Mouse (Mus musculus) CH12.LX (cell line): ENCODE measurements around the gene Psg21. TPM values are rescaled to one million over a fixed set of nuclear protein-coding genes. Genes with fewer than 3 reads are reported as not detected.
"Not testable (repeated sequence)": the region's sequence is repeated elsewhere in the genome, so short reads cannot be mapped to it uniquely, and the experiment has no call there.

Experiments
- DNase-seq: peaks from one replicate; pipeline ENCODE4 v3.0.0-alpha.2; 2013; ENCODE audit errors: extremely low read depth
- H3K27ac ChIP-seq: 2 replicates; pipeline ENCODE4 v1.5.1; 2012; ENCODE audit warnings: low read depth, mild to moderate bottlenecking, control low read depth, moderate library complexity; ENCODE audit not compliant: insufficient read depth
- H3K27me3 ChIP-seq: replicated peaks from 2 replicates; pipeline ENCODE3; 2012; ENCODE audit warnings: inconsistent platforms
- H3K36me3 ChIP-seq, 2 experiments: replicated peaks in 1 of 2; 2 replicates each; pipeline versions ENCODE3 to v1.6.1; 2012; ENCODE audit warnings: inconsistent platforms in 1 of 2, low read length in 1 of 2, mild to moderate bottlenecking in 1 of 2, mixed read lengths in 1 of 2, moderate library complexity in 1 of 2; ENCODE audit not compliant: control insufficient read depth in 1 of 2, insufficient read depth in 1 of 2
- H3K4me1 ChIP-seq, 2 experiments: 2 replicates each; pipeline ENCODE4 v1.6.1; 2012; ENCODE audit warnings: inconsistent platforms in 1 of 2, moderate library complexity in 1 of 2; ENCODE audit not compliant: insufficient read depth in 2 of 2, control insufficient read depth in 1 of 2
- H3K4me2 ChIP-seq: 2 replicates; pipeline ENCODE4 v1.6.1; 2012; ENCODE audit warnings: low read depth, mild to moderate bottlenecking, control low read depth; ENCODE audit not compliant: poor library complexity, insufficient read depth, severe bottlenecking
- H3K4me3 ChIP-seq, 3 experiments: fragments of 150-350 bp in 1 of 3; sonication (generic) in 1 of 3; replicated peaks in 1 of 3; 2 replicates each; pipeline versions ENCODE3 to v1.5.1; 2011 to 2012; ENCODE audit warnings: low read depth in 2 of 3, low read length in 2 of 3, mild to moderate bottlenecking in 2 of 3, moderate library complexity in 2 of 3, control low read depth in 1 of 3, improper control_type of control experiment in 1 of 3, inconsistent platforms in 1 of 3, mixed read lengths in 1 of 3; ENCODE audit not compliant: poor library complexity in 1 of 3
- H3K79me2 ChIP-seq: replicated peaks from 2 replicates; pipeline ENCODE4 v1.6.1; 2012; ENCODE audit warnings: mild to moderate bottlenecking, moderate library complexity; ENCODE audit not compliant: control insufficient read depth, poor library complexity, insufficient read depth, severe bottlenecking; ENCODE audit errors: extremely low read depth
- H3K9ac ChIP-seq: 2 replicates; pipeline ENCODE4 v1.6.1; 2012; ENCODE audit warnings: low read depth, mild to moderate bottlenecking, control low read depth, moderate library complexity; ENCODE audit not compliant: insufficient read depth
- H3K9me3 ChIP-seq: replicated peaks from 2 replicates; pipeline ENCODE3; 2012; ENCODE audit warnings: low read length, inconsistent platforms, mixed read lengths
- CTCF ChIP-seq, 2 experiments: IDR thresholded peaks in 1 of 2; conservative IDR thresholded peaks in 1 of 2; 2 replicates each; pipeline ENCODE4 v1.5.1; 2011 to 2012; ENCODE audit warnings: low read depth in 2 of 2, low read length in 2 of 2, improper control_type of control experiment in 1 of 2, inconsistent platforms in 1 of 2, mild to moderate bottlenecking in 1 of 2, moderate library complexity in 1 of 2
- ELF1 ChIP-seq: IDR thresholded peaks from 2 replicates; pipeline ENCODE4 v1.6.1; 2014; ENCODE audit warnings: low read depth, mild to moderate bottlenecking, inconsistent platforms, low read length, improper control_type of control experiment
- HCFC1 ChIP-seq: IDR thresholded peaks from 2 replicates; pipeline ENCODE4 v1.6.1; 2012; ENCODE audit warnings: low read depth, mild to moderate bottlenecking, inconsistent platforms, low read length, improper control_type of control experiment
- KAT2A ChIP-seq: IDR thresholded peaks from 2 replicates; pipeline ENCODE4 v1.6.1; 2012; ENCODE audit warnings: low read length, improper control_type of control experiment, inconsistent platforms; ENCODE audit not compliant: insufficient replicate concordance
- MAX ChIP-seq: IDR thresholded peaks from 2 replicates; pipeline ENCODE4 v1.6.1; 2011; ENCODE audit warnings: low read length, improper control_type of control experiment
- MXI1 ChIP-seq: IDR thresholded peaks from 2 replicates; pipeline ENCODE4 v1.6.1; 2011; ENCODE audit warnings: mild to moderate bottlenecking, low read depth, low read length, improper control_type of control experiment
- MYC ChIP-seq: IDR thresholded peaks from 2 replicates; pipeline ENCODE4 v1.6.1; 2011; ENCODE audit warnings: low read depth, mild to moderate bottlenecking, improper control_type of control experiment, low read length
- NELFE ChIP-seq: IDR thresholded peaks from 2 replicates; pipeline ENCODE4 v1.6.1; 2011; ENCODE audit warnings: low read depth, low read length, improper control_type of control experiment
- NRF1 ChIP-seq: IDR thresholded peaks from 2 replicates; pipeline ENCODE4 v1.6.1; 2014; ENCODE audit warnings: low read depth, mild to moderate bottlenecking, inconsistent platforms, low read length, improper control_type of control experiment, moderate library complexity
- UBTF ChIP-seq: IDR thresholded peaks from 2 replicates; pipeline ENCODE4 v1.6.1; 2012; ENCODE audit warnings: low read depth, mild to moderate bottlenecking, inconsistent platforms, low read length, improper control_type of control experiment, moderate library complexity
- ZNF384 ChIP-seq: IDR thresholded peaks from 2 replicates; pipeline ENCODE4 v1.6.1; 2012; ENCODE audit warnings: low read depth, low read length, improper control_type of control experiment, inconsistent platforms
- dilution Hi-C: fragments of 300-500 bp; cut with MboI; formaldehyde crosslinking; loops from 2 replicates; pipeline ENCODE4 v1.14.3; 2020; ENCODE audit warnings: low sequenced_read_pairs; ENCODE audit not compliant: extremely low pct_unique_long_range_greater_than_20kb, extremely low pct_ligation_motif_present
- in situ Hi-C: fragments of 300-500 bp; cut with MboI; formaldehyde crosslinking; loops from 3 replicates; pipeline ENCODE4 v1.14.3; 2019; ENCODE audit warnings: low sequenced_read_pairs, low pct_ligation_motif_present, low pct_unique_long_range_greater_than_20kb, mixed read lengths
- polyA plus RNA-seq: library from polyadenylated mRNA; unstranded; fragments of >175 nt; gene quantifications from 2 replicates; pipeline ENCODE4 v1.2.1, GENCODE M21; 2012; ENCODE audit warnings: low read depth; ENCODE audit not compliant: insufficient read length
- total RNA-seq, 2 experiments: library from RNA; depleted of rRNA; stranded (reverse); fragments of 300-350 nt in 1 of 2; fragments of >200 nt in 1 of 2; gene quantifications; 2 replicates each; pipeline ENCODE4 v1.2.3; 2012 to 2014

Gene Psg21
- total RNA-seq (2012; rRNA removed) (not detected in 2 replicates), total RNA-seq (2014; rRNA removed) (not detected in 2 replicates), polyA plus RNA-seq (not detected in 2 replicates)

DNA sequence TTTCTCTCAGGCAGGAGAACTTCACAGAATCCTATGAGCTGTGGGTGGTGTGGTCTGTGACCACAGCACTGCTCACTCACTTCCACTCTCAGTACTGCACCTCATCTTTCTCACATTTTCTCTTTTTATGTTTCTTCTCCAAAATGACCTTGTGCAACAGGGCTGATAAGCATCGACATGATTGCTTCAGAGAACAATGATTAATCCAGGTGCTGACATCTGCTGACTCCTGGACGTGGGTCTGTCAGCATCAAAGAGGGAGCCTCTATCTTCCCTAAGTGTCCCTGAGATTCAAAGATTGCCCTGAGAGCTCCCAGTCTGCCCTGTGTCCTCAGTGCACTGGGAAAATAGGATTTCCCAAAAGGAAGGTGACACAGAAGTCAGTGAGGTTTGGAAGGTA, at the start of gene Psg21:
Psg21 (minus strand) TSS at position 101 of the 400 bp plus-strand sequence.
- DNase-seq, H3K9me3 ChIP-seq, in situ Hi-C loops, H3K4me2 ChIP-seq, H3K36me3 ChIP-seq, dilution Hi-C loops, H3K4me3 ChIP-seq, H3K9ac ChIP-seq, H3K4me1 ChIP-seq, H3K27ac ChIP-seq, H3K79me2 ChIP-seq: not testable (repeated sequence)
- H3K27me3 ChIP-seq = peaks cover 10% of the 10 kb centered on the region

DNA sequence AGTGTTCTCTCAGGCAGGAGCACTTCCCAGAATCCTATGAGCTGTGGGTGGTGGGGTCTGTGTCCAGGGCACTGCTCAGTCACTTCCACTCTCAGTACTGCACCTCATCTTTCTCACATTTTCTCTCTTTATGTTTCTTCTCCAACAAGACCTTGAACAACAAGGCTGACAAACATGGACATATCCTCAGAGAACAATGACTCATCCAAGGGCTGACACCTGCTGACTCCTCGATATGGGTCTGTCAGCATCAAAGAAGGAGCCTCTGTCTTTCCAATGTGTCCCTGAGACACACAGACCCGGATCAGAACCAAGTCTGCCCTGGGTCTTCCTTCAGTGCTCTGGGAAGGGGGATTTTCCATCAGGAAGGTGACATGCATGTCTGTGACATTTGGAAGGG, 29.6 kb upstream of the Psg21 start, which contains the start of gene Psg20:
Psg20 (minus strand) TSS at position 101 of the 400 bp plus-strand sequence.
- no peak within 1 kb of the TSS for H3K9ac ChIP-seq
- dilution Hi-C loops = no loop called here
- no peaks in the 10 kb centered on the region for H3K79me2 ChIP-seq
- H3K27me3 ChIP-seq = peaks cover 22% of the 10 kb centered on the region
- H3K4me2 ChIP-seq = no peak within 1 kb of the TSS
- no peak within 1 kb of the TSS for H3K27ac ChIP-seq
- TF ChIP-seq MYC (no peak), NRF1 (no peak), KAT2A (no peak), MAX (no peak), UBTF (no peak), ELF1 (no peak), NELFE (no peak)
- TF ChIP-seq, all 38 proteins: peak for 0
- Histone ChIP-seq H3K4me1 (no peaks in the 10 kb centered on the region), H3K4me3 (no peak within 1 kb of the TSS), H3K36me3 (no peaks in the 10 kb centered on the region), H3K9me3 (no peaks in the 10 kb centered on the region)
- no peak for DNase-seq
- in situ Hi-C loops = no loop called here

DNA sequence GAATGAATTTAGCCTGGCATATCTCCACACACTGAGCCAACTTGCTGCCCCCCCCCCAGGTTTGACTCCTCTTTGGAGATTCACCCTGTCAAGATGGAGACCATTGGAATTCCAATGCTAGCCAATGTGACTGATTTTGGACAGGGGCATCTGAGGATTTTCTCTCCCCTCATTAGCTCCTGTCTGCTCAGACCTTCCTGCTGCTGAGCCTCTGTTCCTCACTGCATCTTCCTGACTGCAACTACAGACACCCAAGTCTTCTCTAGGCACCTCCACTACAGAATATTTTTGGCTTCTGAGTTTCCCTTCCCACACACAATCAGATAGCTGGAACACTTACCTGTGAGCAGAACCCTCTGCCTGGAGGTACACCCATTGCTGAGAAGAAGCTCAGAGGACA, 29.1 kb upstream of the Psg21 start:
- no peak overlapping the region for H3K9ac ChIP-seq
- H3K4me2 ChIP-seq = no peak overlapping the region
- H3K4me1 ChIP-seq = no peaks in the 10 kb centered on the region
- peaks cover 25% of the 10 kb centered on the region for H3K27me3 ChIP-seq
- no peaks in the 10 kb centered on the region for H3K9me3 ChIP-seq
- DNase-seq = no peak
- TF ChIP-seq UBTF (no peak), KAT2A (no peak), HCFC1 (no peak), MXI1 (no peak), ZNF384 (no peak), CTCF (conservative IDR thresholded peaks at IDR 0.05 in 1 of 2, IDR thresholded peaks at IDR 0.05 in 1 of 2; ENCODE audit: low read depth in 2 of 2, low read length in 2 of 2) (no peak)
- in situ Hi-C loops = no loop called here
- dilution Hi-C loops = no loop called here
- H3K79me2 ChIP-seq = no peaks in the 10 kb centered on the region
- H3K27ac ChIP-seq = no peak overlapping the region
- H3K36me3 ChIP-seq = no peaks in the 10 kb centered on the region
- H3K4me3 ChIP-seq = no peak overlapping the region
